Mouse (Mus musculus): ENCODE results near the gene Akt2.

GRCm38 (mm10) chr7:27621028-27621427 lies 29.7 kb downstream of the Akt2 start:
- TF ChIP-seq CTCF (IDR thresholded peaks at IDR 0.05; ENCODE audit: borderline replicate concordance, insufficient read depth, low read depth, low read length), result no peak
- TF ChIP-seq POLR2A (IDR thresholded peaks at IDR 0.05; ENCODE audit: borderline replicate concordance, insufficient read depth, low read length), result no peak

All from cerebellum, adult 2 months (tissue).